Mouse (Mus musculus) layer of hippocampus, adult 8-10 months (tissue): ENCODE results near the gene Atrnl1. TPM values are rescaled to one million over a fixed set of nuclear protein-coding genes. Genes with fewer than 3 reads are reported as not detected.

Experiments used
- DNase-seq, 2 experiments: peaks; one replicate each; pipeline ENCODE4 v3.0.0; 2022; ENCODE audit warnings: low spot score in 2 of 2
- microRNA-seq, 2 experiments: library from miRNA; unstranded; fragments of <30 nt; microRNA quantifications; one replicate each; pipeline ENCODE4 v1.2.0; 2022
- total RNA-seq, 4 experiments: library from RNA; stranded (reverse); gene quantifications; 2 replicates each; pipeline ENCODE4 v1.2.4; 2022

Atrnl1 gene
- total RNA-seq, 4 experiments from 2014 or later, result 60.7 to 70.3 (median 65.2) TPM

DNA sequence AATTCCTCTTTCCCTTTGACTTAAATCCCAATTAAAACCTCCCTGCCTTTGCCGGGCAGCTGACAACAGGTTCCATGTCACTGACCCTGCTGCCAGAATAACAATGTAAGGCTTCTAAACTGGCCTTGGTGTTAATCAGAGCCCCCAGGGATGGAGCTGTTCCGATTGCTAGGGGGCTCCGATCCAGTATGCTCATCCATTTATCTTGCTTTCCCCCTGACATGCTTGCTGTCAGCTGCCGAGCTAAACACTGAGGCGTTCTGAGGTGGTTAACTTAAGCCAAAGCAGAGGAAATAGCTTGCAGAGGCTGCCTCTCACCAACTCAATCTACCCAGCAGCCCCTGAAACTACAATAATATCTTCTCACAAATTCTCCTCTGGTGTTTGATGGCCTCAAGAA lies 569.9 kb downstream of the Atrnl1 start:
- DNase-seq, result no peak

Small RNA genes within 50 kb of the gene (microRNA-seq; reads per million reads assigned to microRNA genes)
- gene Mir5623, result 0.32 to 1.0 reads per million in 2 experiments

Other genes with a start within 250 kb of the Atrnl1 start
- gene Trub1, start 158.1 kb upstream of the Atrnl1 start, total RNA-seq, result 10 to 100 TPM; 17.3 to 18.5 (median 17.9) TPM